Mouse (Mus musculus) cerebellum, postnatal 4 days (tissue): ENCODE results near the gene Dram1.
"Not testable (repeated sequence)": the region's sequence is repeated elsewhere in the genome, so short reads cannot be mapped to it uniquely, and the experiment has no call there.

Experiments
- DNase-seq, 2 experiments: peaks; one replicate each; pipeline ENCODE4 v3.0.0; 2022; ENCODE audit warnings: low spot score in 2 of 2, mixed read lengths in 1 of 2

The Dram1 gene

GRCm38 (mm10) chr10:88386251-88386650 lies 7.4 kb upstream of the Dram1 start:
- DNase-seq: no peak

DNA sequence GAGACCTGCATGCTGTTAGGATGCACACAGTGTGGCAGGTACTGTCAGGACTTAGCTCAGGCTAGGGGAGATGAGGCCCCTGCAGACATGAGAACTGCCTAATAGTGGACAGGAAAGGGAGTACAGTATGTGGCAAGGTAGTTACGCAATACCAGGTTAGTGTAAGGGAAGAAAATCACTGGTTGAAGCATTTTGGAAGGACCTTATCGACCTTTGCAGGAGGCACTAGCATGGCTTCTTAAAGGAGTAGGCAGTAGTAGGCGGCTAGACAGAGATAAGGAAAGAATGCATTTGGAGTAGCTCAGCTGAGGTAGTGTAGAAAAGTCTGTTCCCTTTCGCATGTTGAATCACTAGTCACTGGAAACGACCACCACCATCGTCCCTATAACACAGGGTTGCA lies 6.9 kb upstream of the Dram1 start:
- no peak for DNase-seq

- no peak for DNase-seq
Measured at GRCm38 (mm10) chr10:88385290-88385689, 6.4 kb upstream of the Dram1 start.

GRCm38 (mm10) chr10:88384081-88384480 lies 5.2 kb upstream of the Dram1 start:
- no peak for DNase-seq

DNA sequence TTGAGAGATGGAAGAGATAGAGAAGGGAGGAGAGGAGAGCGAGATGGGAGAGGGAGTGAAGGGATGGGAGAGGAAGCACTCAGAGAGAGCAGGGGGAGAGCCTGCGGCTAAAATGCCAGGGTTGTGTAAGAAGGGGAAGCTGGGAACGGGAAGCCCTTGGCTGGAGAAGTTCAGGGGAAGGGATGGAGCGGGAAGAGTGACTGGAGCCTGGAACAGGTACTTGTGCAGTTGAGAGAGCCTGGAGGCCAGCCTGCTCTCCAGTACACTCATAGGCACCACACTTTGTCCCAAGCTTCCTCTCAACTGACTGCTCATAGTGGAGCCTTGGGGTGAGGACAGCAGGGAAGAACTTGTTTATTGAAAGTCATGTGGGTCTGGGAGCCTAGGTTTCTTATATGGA lies 4.6 kb upstream of the Dram1 start:
- DNase-seq: no peak

DNA sequence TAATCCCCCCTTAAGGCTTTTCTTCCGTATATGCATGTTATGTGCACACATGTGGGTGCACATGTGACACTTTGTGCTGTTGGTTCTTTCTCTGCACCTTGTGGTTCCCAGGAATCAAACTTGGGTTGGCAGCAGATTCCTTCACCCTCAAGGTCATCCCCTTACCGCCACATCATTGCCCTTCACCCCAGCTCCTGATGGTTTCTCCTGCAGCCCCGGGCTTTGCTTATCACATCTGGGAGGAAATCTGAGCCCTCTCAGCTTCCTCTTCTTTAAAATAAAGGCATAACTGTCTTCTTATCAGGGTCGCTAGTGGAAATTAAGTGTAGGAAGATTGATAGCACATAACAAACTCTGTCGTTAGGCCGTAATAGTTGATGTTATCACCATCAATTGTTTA lies 3.1 kb upstream of the Dram1 start:
- DNase-seq: no peak

- no peak for DNase-seq
Measured at GRCm38 (mm10) chr10:88381286-88381685, 2.4 kb upstream of the Dram1 start.

DNA sequence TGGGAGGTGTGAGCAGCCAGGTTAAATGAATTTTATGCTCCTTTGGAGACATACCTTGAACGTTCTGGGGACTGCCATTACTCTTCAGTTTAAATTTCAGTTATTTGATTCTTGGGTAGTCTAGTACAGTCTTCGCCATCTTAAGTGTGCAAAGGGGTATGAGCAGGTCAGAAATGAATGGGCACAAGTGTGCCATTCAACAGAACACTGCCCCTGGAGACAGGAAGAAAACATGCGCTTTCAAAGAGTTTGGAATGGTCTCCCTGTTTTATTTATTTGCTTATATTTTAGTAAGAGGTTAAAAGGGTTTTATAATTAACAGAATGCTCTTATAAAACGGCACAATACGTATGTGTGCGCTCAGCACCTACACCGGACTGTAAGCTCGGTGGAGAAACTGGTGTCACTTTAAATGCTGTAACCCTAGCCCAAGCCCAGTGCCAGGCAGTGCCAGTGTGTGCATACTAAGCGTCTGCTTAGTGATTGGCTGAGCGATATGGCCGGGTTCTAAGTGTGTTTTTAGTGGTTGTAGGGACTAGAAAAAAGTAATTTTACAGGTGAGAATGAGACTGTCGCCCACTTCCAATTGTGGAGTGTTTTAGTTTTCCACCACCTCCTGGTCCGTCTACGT lies 1.7 kb upstream of the Dram1 start:
- no peak for DNase-seq

- DNase-seq: peak in 1 of 2 experiments; percentile 9
Measured at GRCm38 (mm10) chr10:88380002-88380401, 1.1 kb upstream of the Dram1 start.

- DNase-seq: no peak
Measured at GRCm38 (mm10) chr10:88377666-88378065, 1.2 kb downstream of the Dram1 start.

GRCm38 (mm10) chr10:88376770-88377169 lies 2.1 kb downstream of the Dram1 start:
- DNase-seq: peak; percentile 87 to 92

GRCm38 (mm10) chr10:88374984-88375383 lies 3.9 kb downstream of the Dram1 start:
- DNase-seq: no peak

DNA sequence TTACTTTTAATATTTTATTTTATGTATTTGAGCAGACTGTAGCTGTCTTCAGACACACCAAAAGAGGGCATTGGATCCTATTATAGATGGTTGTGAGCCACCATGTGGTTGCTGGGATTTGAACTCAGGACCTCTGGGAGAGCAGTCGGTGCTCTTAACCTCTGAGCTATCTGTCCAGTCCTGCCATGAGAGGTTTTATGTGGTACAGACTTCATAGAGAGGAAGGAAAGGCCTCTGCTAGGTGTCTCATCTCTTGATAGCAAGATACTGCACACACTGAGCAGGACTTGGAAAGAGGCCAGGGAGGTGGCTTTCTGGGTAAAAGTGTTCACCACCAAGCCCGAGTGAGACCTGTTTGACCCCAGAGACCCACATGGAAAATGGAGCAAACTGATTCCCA lies 5.9 kb downstream of the Dram1 start:
- not testable (repeated sequence) for DNase-seq

DNA sequence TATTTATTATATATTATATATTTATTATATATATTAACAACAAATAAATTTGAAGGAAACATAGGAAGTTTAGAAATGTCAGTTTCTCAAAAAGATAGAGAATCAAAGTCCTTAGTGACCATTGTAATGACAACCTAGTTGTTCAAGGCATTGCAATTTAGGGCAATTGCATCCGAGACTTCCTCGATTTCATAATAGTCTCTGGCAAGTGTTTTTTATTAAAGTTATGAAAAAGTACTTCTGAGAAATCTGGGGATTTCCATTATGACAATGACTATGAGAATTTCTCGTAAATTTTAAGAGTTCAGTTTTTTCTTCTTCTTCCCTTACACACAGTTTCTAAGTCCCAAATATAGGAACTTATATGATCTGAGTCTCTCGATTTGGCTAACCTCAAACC lies 6.4 kb downstream of the Dram1 start:
- no peak for DNase-seq

DNA sequence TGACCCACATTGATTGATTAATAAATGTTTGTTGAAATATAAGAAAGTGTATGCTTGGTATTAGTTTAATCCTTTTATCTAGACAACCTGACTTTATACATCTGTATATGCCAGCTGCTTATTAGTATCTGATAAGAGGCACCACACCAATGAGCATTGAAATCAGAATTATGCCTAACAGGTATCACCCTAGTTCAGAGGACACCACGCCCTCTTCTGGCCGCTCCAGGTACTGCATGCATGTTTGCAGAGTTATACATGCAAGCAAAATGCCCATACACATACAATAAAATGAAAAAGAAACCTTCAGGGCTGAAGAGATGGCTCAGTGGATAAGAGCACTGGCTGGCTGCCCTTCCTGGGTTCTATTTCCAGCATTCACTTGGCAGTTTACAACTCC lies 7.1 kb downstream of the Dram1 start:
- DNase-seq: peak in 1 of 2 experiments; percentile 20

DNA sequence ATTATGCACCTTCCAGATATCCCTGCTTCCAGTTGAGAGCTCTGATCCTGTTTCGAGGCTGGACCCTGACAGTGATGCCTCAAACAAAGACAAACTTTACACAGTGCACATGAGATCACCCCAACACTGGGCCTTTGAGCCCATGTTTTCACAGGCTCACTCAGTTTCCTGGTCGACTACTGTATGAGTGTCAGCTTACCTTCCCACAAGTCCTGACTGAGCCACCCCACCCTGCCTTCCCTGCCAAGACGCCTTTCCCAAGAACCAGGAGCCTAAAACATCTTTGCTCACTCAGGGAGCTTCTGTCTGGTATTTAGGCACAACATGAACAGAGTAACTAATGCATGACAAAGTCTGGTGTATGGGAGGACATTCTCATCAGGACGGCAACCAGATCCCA lies 9.6 kb downstream of the Dram1 start:
- no peak for DNase-seq

GRCm38 (mm10) chr10:88364221-88364620 lies 14.7 kb downstream of the Dram1 start:
- no peak for DNase-seq

DNA sequence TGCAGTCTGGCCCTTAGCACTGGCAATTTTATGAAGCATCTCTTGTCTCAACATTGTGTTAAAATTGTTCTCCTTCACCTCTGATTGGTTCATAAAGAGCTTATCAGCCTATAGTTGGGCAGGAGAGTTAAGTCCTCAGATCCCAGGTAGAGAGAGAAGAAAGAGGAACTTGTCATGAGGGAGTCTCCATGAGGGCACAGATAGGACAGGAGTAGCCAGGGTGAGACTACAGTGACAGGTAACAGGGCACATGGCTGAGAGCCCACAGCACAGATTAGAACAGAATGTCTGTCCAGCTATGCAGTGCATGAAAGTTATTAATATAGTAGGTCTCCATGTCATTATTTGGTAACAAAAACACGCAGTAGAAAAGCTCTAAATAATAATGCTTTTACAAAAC lies 16.7 kb downstream of the Dram1 start:
- no peak for DNase-seq

DNA sequence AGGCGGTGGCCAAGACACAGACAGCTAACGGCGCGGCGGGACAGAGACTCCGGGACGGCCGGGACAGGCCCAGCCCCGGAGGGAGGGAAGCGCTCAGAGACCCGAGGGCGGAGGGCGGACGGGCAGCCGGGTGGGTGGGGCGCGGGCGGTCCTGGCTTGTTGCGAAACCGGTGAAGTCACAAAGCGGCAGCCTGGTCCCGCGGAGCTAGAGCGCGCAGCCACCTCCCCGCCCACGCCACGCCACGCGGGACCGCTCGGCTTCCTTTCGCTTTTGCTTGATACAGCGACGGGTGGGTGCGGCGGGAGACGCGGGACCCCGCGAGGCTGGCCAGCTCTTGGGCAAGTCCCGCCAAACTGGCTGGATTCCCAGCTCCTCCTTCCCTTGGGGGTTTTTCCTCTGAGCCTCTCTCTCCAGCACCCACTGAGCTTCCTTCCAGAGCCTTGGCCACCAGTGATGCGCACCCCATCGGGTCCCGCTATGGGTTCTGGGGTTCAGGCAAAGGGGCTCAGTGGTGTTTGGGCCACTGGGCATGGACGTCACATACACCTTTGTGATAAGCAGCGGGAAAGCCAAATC lies 21.8 kb downstream of the Dram1 start:
- peak in 1 of 2 experiments; percentile 50 for DNase-seq

DNA sequence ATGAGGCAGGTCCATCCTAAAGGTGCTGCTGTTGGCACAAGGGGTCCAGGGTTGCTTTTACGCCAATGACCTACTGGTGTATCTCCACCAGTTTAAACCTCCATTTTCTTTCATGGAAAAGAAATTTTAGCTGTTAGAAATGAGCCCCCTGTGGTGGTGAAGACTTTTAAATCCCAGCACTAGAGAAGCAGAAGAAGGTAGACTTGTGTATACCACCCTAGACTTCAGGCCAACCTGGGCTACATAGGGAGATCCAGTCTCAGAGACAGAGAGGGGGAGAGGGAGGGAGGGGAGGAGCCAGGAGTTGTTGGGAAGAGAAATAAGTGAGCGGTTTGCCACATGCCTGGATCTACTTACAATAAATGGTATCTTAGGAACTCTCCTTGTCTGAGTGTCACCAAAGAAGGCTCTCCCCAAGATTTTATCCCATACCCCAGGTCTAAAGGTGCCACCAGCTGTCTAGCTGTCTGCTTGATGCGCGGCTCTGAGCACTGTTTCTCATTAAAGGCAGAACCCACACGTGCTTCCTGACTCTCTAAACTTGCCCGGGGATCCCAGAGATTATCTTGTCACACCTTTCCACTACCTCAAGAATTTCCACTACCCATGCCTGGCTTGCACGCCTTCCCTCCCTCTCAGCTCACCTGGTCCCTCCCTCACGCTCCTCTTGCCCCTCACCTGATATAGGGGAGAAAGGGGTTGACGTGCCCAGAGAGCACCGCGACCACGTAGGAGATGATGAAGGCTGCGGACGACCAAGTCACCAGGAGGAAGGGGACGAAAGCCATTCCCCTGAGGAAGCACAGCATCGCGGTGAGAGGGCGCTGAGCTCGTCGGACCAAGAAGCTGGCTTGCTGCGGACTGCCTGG lies 22.5 kb downstream of the Dram1 start:
- DNase-seq: no peak

- no peak for DNase-seq
Measured at GRCm38 (mm10) chr10:88354599-88354998, 24.3 kb downstream of the Dram1 start.

- DNase-seq: no peak
Measured at GRCm38 (mm10) chr10:88352549-88352948, 26.3 kb downstream of the Dram1 start.
